Mouse (Mus musculus) layer of hippocampus, postnatal 10 days (tissue): Measurements from ENCODE around the gene Cdhr1. TPM values are rescaled to one million over a fixed set of nuclear protein-coding genes. Genes with fewer than 3 reads are reported as not detected.

Experiments
- DNase-seq, 2 experiments: peaks; one replicate each; pipeline ENCODE4 v3.0.0; 2021; ENCODE audit warnings: low spot score in 2 of 2
- total RNA-seq, 2 experiments: library from RNA; stranded (reverse); gene quantifications; 2 replicates each; pipeline ENCODE4 v1.2.3; 2021

Gene Cdhr1
- total RNA-seq, 2 experiments from 2014 or later: 12.8 to 15.8 TPM

GRCm38 (mm10) chr14:37080724-37081123 is 17.4 kb downstream of the Cdhr1 start:
- DNase-seq: no peak

- DNase-seq: peak; percentile 40 to 56
These were observed 29.6 kb downstream of the Cdhr1 start for GRCm38 (mm10) chr14:37068516-37068915.

GRCm38 (mm10) chr14:37067629-37068028 is 30.5 kb downstream of the Cdhr1 start, which contains the start of gene Lrit2:
Gene Lrit2, plus strand, starts transcription at chr14:37067929.
- no peak for DNase-seq

- no peak for DNase-seq
These were observed 31.5 kb downstream of the Cdhr1 start for GRCm38 (mm10) chr14:37066636-37067035.

- DNase-seq: no peak
These were observed 33.3 kb downstream of the Cdhr1 start for GRCm38 (mm10) chr14:37064849-37065248.

GRCm38 (mm10) chr14:37048914-37049410 is 49.2 kb downstream of the Cdhr1 start, which contains the start of gene Rgr:
Gene Rgr, minus strand, starts transcription at chr14:37048964.
- DNase-seq: no peak

- DNase-seq: no peak
These were observed 63.7 kb downstream of the Cdhr1 start for GRCm38 (mm10) chr14:37034432-37034831.

GRCm38 (mm10) chr14:37033241-37033640 is 64.9 kb downstream of the Cdhr1 start:
- peak; percentile 88 to 91 for DNase-seq

- DNase-seq: peak in 1 of 2 experiments; percentile 33
These were observed 65.6 kb downstream of the Cdhr1 start for GRCm38 (mm10) chr14:37032481-37033104.

GRCm38 (mm10) chr14:37028555-37028954 is 69.6 kb downstream of the Cdhr1 start:
- no peak for DNase-seq

- no peak for DNase-seq
These were observed 70.2 kb downstream of the Cdhr1 start for GRCm38 (mm10) chr14:37027951-37028350.

Other genes with a start within 250 kb of the Cdhr1 start
- 100 to 1,000 TPM in 1 of 2 experiments, 10 to 100 TPM in 1; 95.5 to 103 TPM for gene Ccser2, start 129.6 kb downstream of the Cdhr1 start, total RNA-seq
- gene Rgr, start 49.4 kb downstream of the Cdhr1 start, total RNA-seq: not detected
- not detected for gene Lrit1, start 43.5 kb downstream of the Cdhr1 start, total RNA-seq
- gene Lrit2, start 30.4 kb downstream of the Cdhr1 start, total RNA-seq: not detected
- not detected for gene 2610528A11Rik, start 15.7 kb upstream of the Cdhr1 start, total RNA-seq
- gene Ghitm, start 36.9 kb upstream of the Cdhr1 start, total RNA-seq: 100 to 1,000 TPM; 226 to 248 TPM